Mouse (Mus musculus) liver, adult 2 months (tissue): ENCODE results near the gene Abhd16b.

ENCODE experiments used
- CTCF ChIP-seq: fragments of 200-500 bp; IDR thresholded peaks from 2 replicates; pipeline ENCODE4 v1.5.1; 2011; ENCODE audit warnings: low read depth, low read length, control low read depth
- POLR2A ChIP-seq: fragments of 200-500 bp; IDR thresholded peaks from 2 replicates; pipeline ENCODE4 v1.6.1; 2011; ENCODE audit warnings: low read length, control low read depth; ENCODE audit not compliant: insufficient read depth; ENCODE audit errors: extremely low read depth

GRCm38 (mm10) chr2:181463008-181463738 lies 29.8 kb upstream of the Abhd16b start:
- TF ChIP-seq POLR2A (no peak), CTCF (no peak)
